Mouse (Mus musculus) CH12.LX (cell line): ENCODE data around the gene Ifna5. TPM values are rescaled to one million over a fixed set of nuclear protein-coding genes. Genes with fewer than 3 reads are reported as not detected.
A peak's percentile ranks its signal among the peaks of the same experiment; 100 is the strongest.

Experiments
- DNase-seq: peaks from one replicate; pipeline ENCODE4 v3.0.0-alpha.2; 2013; ENCODE audit errors: extremely low read depth
- H3K27ac ChIP-seq: 2 replicates; pipeline ENCODE4 v1.5.1; 2012; ENCODE audit warnings: low read depth, mild to moderate bottlenecking, control low read depth, moderate library complexity; ENCODE audit not compliant: insufficient read depth
- H3K27me3 ChIP-seq: replicated peaks from 2 replicates; pipeline ENCODE3; 2012; ENCODE audit warnings: inconsistent platforms
- H3K36me3 ChIP-seq, 2 experiments: replicated peaks in 1 of 2; 2 replicates each; pipeline versions ENCODE3 to v1.6.1; 2012; ENCODE audit warnings: inconsistent platforms in 1 of 2, low read length in 1 of 2, mild to moderate bottlenecking in 1 of 2, mixed read lengths in 1 of 2, moderate library complexity in 1 of 2; ENCODE audit not compliant: control insufficient read depth in 1 of 2, insufficient read depth in 1 of 2
- H3K4me1 ChIP-seq, 2 experiments: 2 replicates each; pipeline ENCODE4 v1.6.1; 2012; ENCODE audit warnings: inconsistent platforms in 1 of 2, moderate library complexity in 1 of 2; ENCODE audit not compliant: insufficient read depth in 2 of 2, control insufficient read depth in 1 of 2
- H3K4me2 ChIP-seq: 2 replicates; pipeline ENCODE4 v1.6.1; 2012; ENCODE audit warnings: low read depth, mild to moderate bottlenecking, control low read depth; ENCODE audit not compliant: poor library complexity, insufficient read depth, severe bottlenecking
- H3K4me3 ChIP-seq, 3 experiments: fragments of 150-350 bp in 1 of 3; sonication (generic) in 1 of 3; replicated peaks in 1 of 3; 2 replicates each; pipeline versions ENCODE3 to v1.5.1; 2011 to 2012; ENCODE audit warnings: low read depth in 2 of 3, low read length in 2 of 3, mild to moderate bottlenecking in 2 of 3, moderate library complexity in 2 of 3, control low read depth in 1 of 3, improper control_type of control experiment in 1 of 3, inconsistent platforms in 1 of 3, mixed read lengths in 1 of 3; ENCODE audit not compliant: poor library complexity in 1 of 3
- H3K79me2 ChIP-seq: replicated peaks from 2 replicates; pipeline ENCODE4 v1.6.1; 2012; ENCODE audit warnings: mild to moderate bottlenecking, moderate library complexity; ENCODE audit not compliant: control insufficient read depth, poor library complexity, insufficient read depth, severe bottlenecking; ENCODE audit errors: extremely low read depth
- H3K9ac ChIP-seq: 2 replicates; pipeline ENCODE4 v1.6.1; 2012; ENCODE audit warnings: low read depth, mild to moderate bottlenecking, control low read depth, moderate library complexity; ENCODE audit not compliant: insufficient read depth
- H3K9me3 ChIP-seq: replicated peaks from 2 replicates; pipeline ENCODE3; 2012; ENCODE audit warnings: low read length, inconsistent platforms, mixed read lengths
- BHLHE40 ChIP-seq: IDR thresholded peaks from 2 replicates; pipeline ENCODE4 v1.6.1; 2011; ENCODE audit warnings: mild to moderate bottlenecking, low read depth, low read length, improper control_type of control experiment
- CHD2 ChIP-seq: IDR thresholded peaks from 2 replicates; pipeline ENCODE4 v1.6.1; 2011; ENCODE audit warnings: low read length, improper control_type of control experiment
- E2F4 ChIP-seq: IDR thresholded peaks from 2 replicates; pipeline ENCODE4 v1.6.1; 2011; ENCODE audit warnings: low read depth, low read length, improper control_type of control experiment; ENCODE audit not compliant: insufficient replicate concordance
- ELF1 ChIP-seq: IDR thresholded peaks from 2 replicates; pipeline ENCODE4 v1.6.1; 2014; ENCODE audit warnings: low read depth, mild to moderate bottlenecking, inconsistent platforms, low read length, improper control_type of control experiment
- EP300 ChIP-seq: IDR thresholded peaks from 2 replicates; pipeline ENCODE4 v1.6.1; 2011; ENCODE audit warnings: low read length, improper control_type of control experiment
- ETS1 ChIP-seq: conservative IDR thresholded peaks from 2 replicates; pipeline ENCODE4 v1.6.1; 2012; ENCODE audit warnings: low read depth, mild to moderate bottlenecking, inconsistent platforms, low read length, improper control_type of control experiment, moderate library complexity
- HCFC1 ChIP-seq: IDR thresholded peaks from 2 replicates; pipeline ENCODE4 v1.6.1; 2012; ENCODE audit warnings: low read depth, mild to moderate bottlenecking, inconsistent platforms, low read length, improper control_type of control experiment
- JUN ChIP-seq: IDR thresholded peaks from 2 replicates; pipeline ENCODE4 v1.6.1; 2011; ENCODE audit warnings: low read depth, mild to moderate bottlenecking, low read length, improper control_type of control experiment, moderate library complexity; ENCODE audit not compliant: insufficient read depth
- KAT2A ChIP-seq: IDR thresholded peaks from 2 replicates; pipeline ENCODE4 v1.6.1; 2012; ENCODE audit warnings: low read length, improper control_type of control experiment, inconsistent platforms; ENCODE audit not compliant: insufficient replicate concordance
- MAFK ChIP-seq: IDR thresholded peaks from 2 replicates; pipeline ENCODE4 v1.6.1; 2011; ENCODE audit warnings: low read length, improper control_type of control experiment; ENCODE audit not compliant: insufficient replicate concordance
- MYC ChIP-seq: IDR thresholded peaks from 2 replicates; pipeline ENCODE4 v1.6.1; 2011; ENCODE audit warnings: low read depth, mild to moderate bottlenecking, improper control_type of control experiment, low read length
- POLR2A ChIP-seq: IDR thresholded peaks from 2 replicates; pipeline ENCODE4 v1.6.1; 2011; ENCODE audit warnings: low read depth, mild to moderate bottlenecking, improper control_type of control experiment, low read length
- RAD21 ChIP-seq: IDR thresholded peaks from 2 replicates; pipeline ENCODE4 v1.6.1; 2011; ENCODE audit warnings: low read depth, mild to moderate bottlenecking, low read length, improper control_type of control experiment, moderate library complexity
- SMC3 ChIP-seq: IDR thresholded peaks from 2 replicates; pipeline ENCODE4 v1.6.1; 2011; ENCODE audit warnings: low read depth, low read length, improper control_type of control experiment
- TCF12 ChIP-seq: IDR thresholded peaks from 2 replicates; pipeline ENCODE4 v1.6.1; 2014; ENCODE audit warnings: low read depth, mild to moderate bottlenecking, inconsistent platforms, low read length, improper control_type of control experiment
- UBTF ChIP-seq: IDR thresholded peaks from 2 replicates; pipeline ENCODE4 v1.6.1; 2012; ENCODE audit warnings: low read depth, mild to moderate bottlenecking, inconsistent platforms, low read length, improper control_type of control experiment, moderate library complexity
- ZMIZ1 ChIP-seq: IDR thresholded peaks from 2 replicates; pipeline ENCODE4 v1.6.1; 2012; ENCODE audit warnings: low read depth, mild to moderate bottlenecking, inconsistent platforms, low read length, improper control_type of control experiment
- ZNF384 ChIP-seq: IDR thresholded peaks from 2 replicates; pipeline ENCODE4 v1.6.1; 2012; ENCODE audit warnings: low read depth, low read length, improper control_type of control experiment, inconsistent platforms
- dilution Hi-C: fragments of 300-500 bp; cut with MboI; formaldehyde crosslinking; loops from 2 replicates; pipeline ENCODE4 v1.14.3; 2020; ENCODE audit warnings: low sequenced_read_pairs; ENCODE audit not compliant: extremely low pct_unique_long_range_greater_than_20kb, extremely low pct_ligation_motif_present
- in situ Hi-C: fragments of 300-500 bp; cut with MboI; formaldehyde crosslinking; loops from 3 replicates; pipeline ENCODE4 v1.14.3; 2019; ENCODE audit warnings: low sequenced_read_pairs, low pct_ligation_motif_present, low pct_unique_long_range_greater_than_20kb, mixed read lengths
- polyA plus RNA-seq: library from polyadenylated mRNA; unstranded; fragments of >175 nt; gene quantifications from 2 replicates; pipeline ENCODE4 v1.2.1, GENCODE M21; 2012; ENCODE audit warnings: low read depth; ENCODE audit not compliant: insufficient read length
- total RNA-seq, 2 experiments: library from RNA; depleted of rRNA; stranded (reverse); fragments of 300-350 nt in 1 of 2; fragments of >200 nt in 1 of 2; gene quantifications; 2 replicates each; pipeline ENCODE4 v1.2.3; 2012 to 2014

Ifna5 gene
- total and polyA plus RNA-seq, 3 experiments = not detected

GRCm38 (mm10) chr4:88878772-88879171 is 43.4 kb downstream of the Ifna5 start:
- no peak for DNase-seq
- TF ChIP-seq TCF12 (no peak), ZNF384 (no peak), MAFK (peak; percentile 63; the same call in 1 of the 2 replicates), SMC3 (no peak), KAT2A (no peak), HCFC1 (no peak), E2F4 (no peak), ELF1 (no peak)

DNA sequence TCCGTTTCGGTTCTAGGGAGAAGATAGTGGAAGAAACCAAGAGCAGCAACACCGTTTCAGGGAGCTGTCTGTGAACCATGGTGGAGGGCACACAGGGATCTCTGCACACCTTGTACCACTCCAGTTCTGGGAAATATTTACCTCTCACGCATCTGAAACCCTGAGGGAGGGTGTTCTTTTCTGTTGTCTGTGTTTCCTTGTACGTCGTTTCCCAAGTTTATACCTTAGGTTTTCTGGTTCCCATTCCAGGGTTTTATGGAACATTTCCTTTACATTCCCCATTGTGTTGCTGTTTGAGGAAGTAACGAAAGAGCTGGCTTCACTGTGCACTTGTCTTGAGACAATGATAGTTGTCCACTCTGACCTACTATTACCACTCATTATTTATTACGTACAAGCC is 44.8 kb downstream of the Ifna5 start, which contains the start of gene Ifne:
Gene Ifne (minus strand): TSS at position 101 of the 400 bp plus-strand sequence.
- Histone ChIP-seq H3K4me3 (no peak within 1 kb of the TSS), H3K36me3 (no peaks in the 10 kb centered on the region), H3K27ac (no peak within 1 kb of the TSS), H3K9me3 (peaks cover 8% of the 10 kb centered on the region), H3K4me2 (no peak within 1 kb of the TSS), H3K9ac (no peak within 1 kb of the TSS), H3K4me1 (peaks cover 18 to 21% of the 10 kb centered on the region in 2 experiments), H3K27me3 (peaks cover 2% of the 10 kb centered on the region), H3K79me2 (no peaks in the 10 kb centered on the region)
- dilution Hi-C loops (no loop called here), in situ Hi-C loops (loop anchor here (25.0 kb wide), 1 partner anchor 807 kb away; the partner anchor contains the start of gene Dmrta1)
- TF ChIP-seq BHLHE40 (no peak), POLR2A (no peak), ZMIZ1 (no peak), UBTF (no peak), RAD21 (no peak), CHD2 (no peak), ETS1 (no peak), EP300 (no peak), SMC3 (no peak), MYC (no peak), JUN (no peak)
- no peak for DNase-seq

More at GRCm38 (mm10) chr4:88878772-88879171, 43.4 kb downstream of the Ifna5 start:
- Histone ChIP-seq H3K27me3 (peaks cover 2% of the 10 kb centered on the region), H3K27ac (no peak overlapping the region), H3K36me3 (no peaks in the 10 kb centered on the region), H3K9me3 (peaks cover 8% of the 10 kb centered on the region), H3K4me1 (peaks cover 25 to 34% of the 10 kb centered on the region in 2 experiments), H3K79me2 (no peaks in the 10 kb centered on the region), H3K4me3 (no peak overlapping the region), H3K4me2 (no peak overlapping the region), H3K9ac (no peak overlapping the region)
- dilution Hi-C loops = no loop called here
- in situ Hi-C loops = loop anchor here (25.0 kb wide), 1 partner anchor 809 kb away; the partner anchor contains the start of gene Dmrta1

Other genes with a start within 250 kb of the Ifna5 start
Only the 20 nearest of the 29 such genes appear.
- gene Gm13271, start 80.7 kb upstream of the Ifna5 start, total RNA-seq (2012; rRNA removed) = not detected in 2 replicates
- gene Gm13271, start 80.7 kb upstream of the Ifna5 start, total RNA-seq (2014; rRNA removed) = not detected in 2 replicates
- not detected in 2 replicates for gene Gm13271, start 80.7 kb upstream of the Ifna5 start, polyA plus RNA-seq
- not detected in 2 replicates for gene Gm13283, start 75.4 kb upstream of the Ifna5 start, total RNA-seq (2012; rRNA removed)
- not detected in 2 replicates for gene Gm13283, start 75.4 kb upstream of the Ifna5 start, total RNA-seq (2014; rRNA removed)
- gene Gm13283, start 75.4 kb upstream of the Ifna5 start, polyA plus RNA-seq = not detected in 2 replicates
- gene Gm13290, start 61.7 kb upstream of the Ifna5 start, total RNA-seq (2012; rRNA removed) = not detected in 2 replicates
- gene Gm13290, start 61.7 kb upstream of the Ifna5 start, total RNA-seq (2014; rRNA removed) = not detected in 2 replicates
- not detected in 2 replicates for gene Gm13290, start 61.7 kb upstream of the Ifna5 start, polyA plus RNA-seq
- gene Gm13289, start 58.6 kb upstream of the Ifna5 start, total RNA-seq (2012; rRNA removed) = not detected in 2 replicates
- gene Gm13289, start 58.6 kb upstream of the Ifna5 start, total RNA-seq (2014; rRNA removed) = not detected in 2 replicates
- gene Gm13289, start 58.6 kb upstream of the Ifna5 start, polyA plus RNA-seq = not detected in 2 replicates
- not detected in 2 replicates for gene Gm13272, start 55.7 kb upstream of the Ifna5 start, total RNA-seq (2012; rRNA removed)
- not detected in 2 replicates for gene Gm13272, start 55.7 kb upstream of the Ifna5 start, total RNA-seq (2014; rRNA removed)
- gene Gm13272, start 55.7 kb upstream of the Ifna5 start, polyA plus RNA-seq = not detected in 2 replicates
- gene Ifnz, start 53.4 kb upstream of the Ifna5 start, total RNA-seq (2012; rRNA removed) = not detected in 2 replicates
- gene Ifnz, start 53.4 kb upstream of the Ifna5 start, total RNA-seq (2014; rRNA removed) = not detected in 2 replicates
- gene Ifnz, start 53.4 kb upstream of the Ifna5 start, polyA plus RNA-seq = not detected in 2 replicates
- not detected in 2 replicates for gene Gm13276, start 49.8 kb upstream of the Ifna5 start, total RNA-seq (2012; rRNA removed)
- gene Gm13276, start 49.8 kb upstream of the Ifna5 start, total RNA-seq (2014; rRNA removed) = not detected in 2 replicates
- not detected in 2 replicates for gene Gm13276, start 49.8 kb upstream of the Ifna5 start, polyA plus RNA-seq
- not detected in 2 replicates for gene Gm13277, start 46.9 kb upstream of the Ifna5 start, total RNA-seq (2012; rRNA removed)
- gene Gm13277, start 46.9 kb upstream of the Ifna5 start, total RNA-seq (2014; rRNA removed) = not detected in 2 replicates
- not detected in 2 replicates for gene Gm13277, start 46.9 kb upstream of the Ifna5 start, polyA plus RNA-seq
- gene Gm13278, start 44.0 kb upstream of the Ifna5 start, total RNA-seq (2012; rRNA removed) = not detected in 2 replicates
- gene Gm13278, start 44.0 kb upstream of the Ifna5 start, total RNA-seq (2014; rRNA removed) = not detected in 2 replicates
- not detected in 2 replicates for gene Gm13278, start 44.0 kb upstream of the Ifna5 start, polyA plus RNA-seq
- gene Gm13275, start 41.0 kb upstream of the Ifna5 start, total RNA-seq (2012; rRNA removed) = not detected in 2 replicates
- not detected in 2 replicates for gene Gm13275, start 41.0 kb upstream of the Ifna5 start, total RNA-seq (2014; rRNA removed)
- gene Gm13275, start 41.0 kb upstream of the Ifna5 start, polyA plus RNA-seq = not detected in 2 replicates
- not detected in 2 replicates for gene Gm13279, start 38.1 kb upstream of the Ifna5 start, total RNA-seq (2012; rRNA removed)
- not detected in 2 replicates for gene Gm13279, start 38.1 kb upstream of the Ifna5 start, total RNA-seq (2014; rRNA removed)
- not detected in 2 replicates for gene Gm13279, start 38.1 kb upstream of the Ifna5 start, polyA plus RNA-seq
- not detected in 2 replicates for gene Gm13285, start 35.9 kb upstream of the Ifna5 start, total RNA-seq (2012; rRNA removed)
- gene Gm13285, start 35.9 kb upstream of the Ifna5 start, total RNA-seq (2014; rRNA removed) = not detected in 2 replicates
- not detected in 2 replicates for gene Gm13285, start 35.9 kb upstream of the Ifna5 start, polyA plus RNA-seq
- not detected in 2 replicates for gene Gm13287, start 32.3 kb upstream of the Ifna5 start, total RNA-seq (2012; rRNA removed)
- gene Gm13287, start 32.3 kb upstream of the Ifna5 start, total RNA-seq (2014; rRNA removed) = not detected in 2 replicates
- not detected in 2 replicates for gene Gm13287, start 32.3 kb upstream of the Ifna5 start, polyA plus RNA-seq
- gene Gm13288, start 30.0 kb upstream of the Ifna5 start, total RNA-seq (2012; rRNA removed) = not detected in 2 replicates
- not detected in 2 replicates for gene Gm13288, start 30.0 kb upstream of the Ifna5 start, total RNA-seq (2014; rRNA removed)
- not detected in 2 replicates for gene Gm13288, start 30.0 kb upstream of the Ifna5 start, polyA plus RNA-seq
- not detected in 2 replicates for gene Ifna7, start 19.3 kb upstream of the Ifna5 start, total RNA-seq (2012; rRNA removed)
- not detected in 2 replicates for gene Ifna7, start 19.3 kb upstream of the Ifna5 start, total RNA-seq (2014; rRNA removed)
- gene Ifna7, start 19.3 kb upstream of the Ifna5 start, polyA plus RNA-seq = not detected in 2 replicates
- gene Ifna11, start 15.6 kb upstream of the Ifna5 start, total RNA-seq (2012; rRNA removed) = not detected in 2 replicates
- gene Ifna11, start 15.6 kb upstream of the Ifna5 start, total RNA-seq (2014; rRNA removed) = not detected in 2 replicates
- not detected in 2 replicates for gene Ifna11, start 15.6 kb upstream of the Ifna5 start, polyA plus RNA-seq
- not detected in 2 replicates for gene Ifna6, start 8.1 kb upstream of the Ifna5 start, total RNA-seq (2012; rRNA removed)
- gene Ifna6, start 8.1 kb upstream of the Ifna5 start, total RNA-seq (2014; rRNA removed) = not detected in 2 replicates
- not detected in 2 replicates for gene Ifna6, start 8.1 kb upstream of the Ifna5 start, polyA plus RNA-seq
- gene Ifna4, start 6.3 kb downstream of the Ifna5 start, total RNA-seq (2012; rRNA removed) = not detected in 2 replicates
- not detected in 2 replicates for gene Ifna4, start 6.3 kb downstream of the Ifna5 start, total RNA-seq (2014; rRNA removed)
- not detected in 2 replicates for gene Ifna4, start 6.3 kb downstream of the Ifna5 start, polyA plus RNA-seq
- not detected in 2 replicates for gene Ifna1, start 14.6 kb downstream of the Ifna5 start, total RNA-seq (2012; rRNA removed)
- not detected in 2 replicates for gene Ifna1, start 14.6 kb downstream of the Ifna5 start, total RNA-seq (2014; rRNA removed)
- gene Ifna1, start 14.6 kb downstream of the Ifna5 start, polyA plus RNA-seq = not detected in 2 replicates
- gene Ifne, start 44.7 kb downstream of the Ifna5 start, total RNA-seq (2012; rRNA removed) = not detected in 2 replicates
- gene Ifne, start 44.7 kb downstream of the Ifna5 start, total RNA-seq (2014; rRNA removed) = not detected in 2 replicates
- not detected in 2 replicates for gene Ifne, start 44.7 kb downstream of the Ifna5 start, polyA plus RNA-seq